ENCODE assay signal across 9 mouse cellular contexts in the genomic region with DNA sequence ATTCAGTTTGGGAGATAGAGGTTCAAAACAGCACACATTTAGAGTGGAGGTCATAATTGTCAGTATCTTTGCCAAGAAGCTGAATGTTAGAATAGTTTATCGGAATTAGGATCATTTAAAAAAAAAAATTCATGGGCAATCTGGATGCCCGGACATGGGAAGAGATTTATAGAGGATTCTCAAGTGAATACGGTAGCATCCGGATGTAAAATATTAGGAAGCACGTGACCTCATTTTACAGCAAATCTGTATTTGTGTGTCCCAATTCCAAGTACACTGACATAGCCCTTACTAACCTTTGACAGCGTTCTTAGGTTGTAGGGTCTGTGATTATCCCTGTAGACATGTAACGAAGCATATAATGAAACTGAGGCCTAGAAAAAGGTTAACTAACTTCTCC. TPM values are rescaled to one million over a fixed set of nuclear protein-coding genes. Genes with fewer than 3 reads are reported as not detected.
DNase-seq lines count a peak whose midpoint lies in the region; ATAC-seq and TF ChIP-seq lines count a peak whose summit lies in the region.
"Had no signal": no experiment of that assay in that cellular context is flagged by ENCODE, and none has a peak within 500 bp of the region (broad histone marks: within the 10 kb centered on the region; RNA-seq: fewer than 3 reads in every experiment).

No protein-coding gene starts in this region.

- no peak for TF ChIP-seq CTCF in cortical plate, adult 2 months (IDR thresholded peaks at IDR 0.05; ENCODE audit: extremely low read depth, insufficient read depth, low read length)

- H3K27ac ChIP-seq in kidney, embryonic 16.5 days (ENCODE audit: low read length), result no peak overlapping the region
- no peak overlapping the region for H3K27ac ChIP-seq in cortical plate, adult 2 months (ENCODE audit: insufficient read depth, low read length)
- 0 out of 2 replicates have a peak overlapping the region, but pooled peaks have one; percentile 90 for H3K27ac ChIP-seq in hindbrain, embryonic 15.5 days (replicated peaks)
- no peak overlapping the region for H3K27ac ChIP-seq in midbrain, embryonic 14.5 days (replicated peaks; ENCODE audit: low read depth, low read length)

- TF ChIP-seq POLR2A in cortical plate, adult 2 months (IDR thresholded peaks at IDR 0.05; ENCODE audit: extremely low read depth, insufficient read depth, low read length), result no peak

- 86% methylated on average over 7 of the region's 7 CpGs for WGBS in kidney, embryonic 16.5 days
- 94% methylated on average over 7 of the region's 7 CpGs for WGBS in hindbrain, embryonic 15.5 days
- WGBS in midbrain, embryonic 14.5 days, result 94% methylated on average over 7 of the region's 7 CpGs

- H3K9me3 ChIP-seq in kidney, embryonic 16.5 days (ENCODE audit: low read length), result no peaks in the 10 kb centered on the region
- H3K9me3 ChIP-seq in hindbrain, embryonic 15.5 days, result no peaks in the 10 kb centered on the region
- H3K9me3 ChIP-seq in midbrain, embryonic 14.5 days (ENCODE audit: control insufficient read depth, low read length), result no peaks in the 10 kb centered on the region

- H3K4me1 ChIP-seq in kidney, embryonic 16.5 days (ENCODE audit: insufficient read depth, low read length), result peaks cover 12% of the 10 kb centered on the region
- peaks cover 2% of the 10 kb centered on the region; the same call in 1 of the 2 replicates for H3K4me1 ChIP-seq in cortical plate, adult 2 months (ENCODE audit: control insufficient read depth, insufficient read depth, low read length)
- H3K4me1 ChIP-seq in hindbrain, embryonic 15.5 days (replicated peaks), result peaks cover 34% of the 10 kb centered on the region
- peaks cover 16% of the 10 kb centered on the region for H3K4me1 ChIP-seq in midbrain, embryonic 14.5 days (ENCODE audit: control insufficient read depth, insufficient read depth, low read length)

- H3K4me2 ChIP-seq in kidney, embryonic 16.5 days (replicated peaks; ENCODE audit: low read depth, low read length), result peak overlapping the region; percentile 72
- peak overlapping the region; percentile 75 for H3K4me2 ChIP-seq in hindbrain, embryonic 15.5 days
- peak overlapping the region; percentile 70 for H3K4me2 ChIP-seq in midbrain, embryonic 14.5 days (ENCODE audit: low read length)

- H3K36me3 ChIP-seq in kidney, embryonic 16.5 days (ENCODE audit: insufficient read depth, low read length), result peaks cover 10% of the 10 kb centered on the region; the same call in 1 of the 2 replicates
- peaks cover 17% of the 10 kb centered on the region for H3K36me3 ChIP-seq in hindbrain, embryonic 15.5 days
- H3K36me3 ChIP-seq in midbrain, embryonic 14.5 days (ENCODE audit: control insufficient read depth, insufficient read depth, low read length), result peaks cover 21% of the 10 kb centered on the region

- no peak for ATAC-seq in kidney, embryonic 16.5 days (ENCODE audit: low FRiP score, low TSS enrichment)
- ATAC-seq in hindbrain, embryonic 15.5 days (ENCODE audit: low FRiP score, low read depth), result no peak
- no peak for ATAC-seq in midbrain, embryonic 14.5 days (ENCODE audit: low FRiP score, low TSS enrichment)

- H3K9ac ChIP-seq in kidney, embryonic 16.5 days (replicated peaks; ENCODE audit: low read length), result peak overlapping the region; percentile 84; the same call in 1 of the 2 replicates
- peak overlapping the region; percentile 86 for H3K9ac ChIP-seq in hindbrain, embryonic 15.5 days
- H3K9ac ChIP-seq in midbrain, embryonic 14.5 days (replicated peaks; ENCODE audit: low read length), result peak overlapping the region; percentile 69; the same call in 1 of the 2 replicates

- DNase-seq in kidney, adult 11 months, result no peak
- no peak for DNase-seq in midbrain, embryonic 14.5 days
- no peak for DNase-seq in frontal cortex, adult 2 months (ENCODE audit: extremely low spot score in 1 of 2, low spot score in 1 of 2)
- DNase-seq in thymus, postnatal 0 days (ENCODE audit: low spot score), result no peak
- DNase-seq in gastrocnemius, postnatal 10 days, result no peak
- DNase-seq: gastrocnemius, postnatal 14 days had no signal

- no peaks in the 10 kb centered on the region for H3K27me3 ChIP-seq in kidney, embryonic 16.5 days (ENCODE audit: insufficient read depth, low read length)
- H3K27me3 ChIP-seq in hindbrain, embryonic 15.5 days, result no peaks in the 10 kb centered on the region
- no peaks in the 10 kb centered on the region for H3K27me3 ChIP-seq in midbrain, embryonic 14.5 days (ENCODE audit: control insufficient read depth, insufficient read depth, low read length)

- H3K4me3 ChIP-seq in kidney, embryonic 16.5 days (ENCODE audit: low read length), result peak overlapping the region; percentile 89
- H3K4me3 ChIP-seq in cortical plate, adult 2 months (ENCODE audit: insufficient read depth, low read length), result peak overlapping the region; percentile 89
- H3K4me3 ChIP-seq in hindbrain, embryonic 15.5 days, result peak overlapping the region; percentile 95
- H3K4me3 ChIP-seq in midbrain, embryonic 14.5 days (replicated peaks; ENCODE audit: low read depth, low read length), result peak overlapping the region; percentile 73

RNA-seq across cellular contexts. Expression of a gene that starts 1.1 kb away (rescaled TPM):
- polyA plus RNA-seq in kidney, embryonic 16.5 days (2015; fragmentation: Nextera tagmentation; extraction: Ambion mirVana), result 118 and 125 TPM in 2 replicates
- polyA plus RNA-seq in cortical plate, adult 2 months (2012; rRNA removed), result 80.3 and 81.6 TPM in 2 replicates
- 126 and 130 TPM in 2 replicates for polyA plus RNA-seq in hindbrain, embryonic 15.5 days (2015; fragmentation: Nextera tagmentation; extraction: Ambion mirVana)
- 130 and 139 TPM in 2 replicates for polyA plus RNA-seq in midbrain, embryonic 14.5 days (2014; fragmentation: Nextera tagmentation; extraction: Ambion mirVana)
- polyA plus RNA-seq in frontal cortex, adult 2 months (2012; rRNA removed), result 95.0 and 98.0 TPM in 2 replicates
- polyA plus RNA-seq in thymus, postnatal 0 days (2015; fragmentation: Nextera tagmentation; extraction: Ambion mirVana), result 119 and 129 TPM in 2 replicates
- total RNA-seq in gastrocnemius, postnatal 10 days (2021), result 10 to 100 TPM; 56.8 to 58.3 TPM

RNA-seq across cellular contexts. Expression of a gene that starts 51.9 kb away (rescaled TPM):
- 6.3 and 7.6 TPM in 2 replicates for polyA plus RNA-seq in kidney, embryonic 16.5 days (2015; fragmentation: Nextera tagmentation; extraction: Ambion mirVana)
- polyA plus RNA-seq in cortical plate, adult 2 months (2012; rRNA removed), result 22.3 and 22.4 TPM in 2 replicates
- 16.7 and 17.7 TPM in 2 replicates for polyA plus RNA-seq in hindbrain, embryonic 15.5 days (2015; fragmentation: Nextera tagmentation; extraction: Ambion mirVana)
- polyA plus RNA-seq in midbrain, embryonic 14.5 days (2014; fragmentation: Nextera tagmentation; extraction: Ambion mirVana), result 14.0 and 15.8 TPM in 2 replicates
- 20.8 and 22.6 TPM in 2 replicates for polyA plus RNA-seq in frontal cortex, adult 2 months (2012; rRNA removed)
- polyA plus RNA-seq in thymus, postnatal 0 days (2015; fragmentation: Nextera tagmentation; extraction: Ambion mirVana), result 5.6 TPM in 2 replicates
- 10 to 100 TPM in 1 of 2 experiments, 1 to 10 TPM in 1; 8.6 to 11.6 TPM for total RNA-seq in gastrocnemius, postnatal 10 days (2021)

RNA-seq across cellular contexts. Expression of a gene that starts 55.1 kb away (rescaled TPM):
- polyA plus RNA-seq in kidney, embryonic 16.5 days (2015; fragmentation: Nextera tagmentation; extraction: Ambion mirVana), result 1,893 and 1,900 TPM in 2 replicates
- polyA plus RNA-seq in cortical plate, adult 2 months (2012; rRNA removed), result 343 and 397 TPM in 2 replicates
- polyA plus RNA-seq in hindbrain, embryonic 15.5 days (2015; fragmentation: Nextera tagmentation; extraction: Ambion mirVana), result 730 and 843 TPM in 2 replicates
- 916 and 1,070 TPM in 2 replicates for polyA plus RNA-seq in midbrain, embryonic 14.5 days (2014; fragmentation: Nextera tagmentation; extraction: Ambion mirVana)
- 304 and 368 TPM in 2 replicates for polyA plus RNA-seq in frontal cortex, adult 2 months (2012; rRNA removed)
- polyA plus RNA-seq in thymus, postnatal 0 days (2015; fragmentation: Nextera tagmentation; extraction: Ambion mirVana), result 2,821 and 2,837 TPM in 2 replicates
- total RNA-seq in gastrocnemius, postnatal 10 days (2021), result 100 to 1,000 TPM; 136 to 144 TPM
